Mouse (Mus musculus): ENCODE data around the gene Map7d1. TPM values are rescaled to one million over a fixed set of nuclear protein-coding genes. Genes with fewer than 3 reads are reported as not detected.

Gene Map7d1
- total RNA-seq (2014; fragmentation: Nextera tagmentation) (6.4 and 8.0 TPM in 2 replicates), total RNA-seq (2017) (13.2 and 14.5 TPM in 2 replicates)

GRCm38 (mm10) chr4:126256131-126256791 lies at the start of gene Map7d1:
Gene Map7d1 (minus strand): TSS chr4:126256343.
- peak; percentile 61 for ATAC-seq (replicated peaks; ENCODE audit: low FRiP score, low TSS enrichment, poor library complexity, severe bottlenecking)

- ATAC-seq (replicated peaks; ENCODE audit: low FRiP score, low TSS enrichment, poor library complexity, severe bottlenecking) = no peak
Observed at GRCm38 (mm10) chr4:126305428-126305827, 49.3 kb upstream of the Map7d1 start.

- 0 out of 2 replicates have a peak, but pooled peaks have one; percentile 39 for ATAC-seq (replicated peaks; ENCODE audit: low FRiP score, low TSS enrichment, poor library complexity, severe bottlenecking)
Observed at GRCm38 (mm10) chr4:126303877-126304276, 47.7 kb upstream of the Map7d1 start.

- ATAC-seq (replicated peaks; ENCODE audit: low FRiP score, low TSS enrichment, poor library complexity, severe bottlenecking) = no peak
Observed at GRCm38 (mm10) chr4:126301584-126302309, 45.6 kb upstream of the Map7d1 start.

GRCm38 (mm10) chr4:126300916-126301583 lies 44.9 kb upstream of the Map7d1 start:
- ATAC-seq (replicated peaks; ENCODE audit: low FRiP score, low TSS enrichment, poor library complexity, severe bottlenecking) = no peak

- ATAC-seq (replicated peaks; ENCODE audit: low FRiP score, low TSS enrichment, poor library complexity, severe bottlenecking) = no peak; the same call in 1 of the 2 replicates
Observed at GRCm38 (mm10) chr4:126296617-126297101, 40.5 kb upstream of the Map7d1 start.

GRCm38 (mm10) chr4:126295937-126296336 lies 39.8 kb upstream of the Map7d1 start:
- no peak for ATAC-seq (replicated peaks; ENCODE audit: low FRiP score, low TSS enrichment, poor library complexity, severe bottlenecking)

- no peak for ATAC-seq (replicated peaks; ENCODE audit: low FRiP score, low TSS enrichment, poor library complexity, severe bottlenecking)
Observed at GRCm38 (mm10) chr4:126295152-126295551, 39.0 kb upstream of the Map7d1 start.

GRCm38 (mm10) chr4:126291196-126291595 lies 35.1 kb upstream of the Map7d1 start:
- ATAC-seq (replicated peaks; ENCODE audit: low FRiP score, low TSS enrichment, poor library complexity, severe bottlenecking) = no peak

GRCm38 (mm10) chr4:126290314-126290713 lies 34.2 kb upstream of the Map7d1 start:
- no peak for ATAC-seq (replicated peaks; ENCODE audit: low FRiP score, low TSS enrichment, poor library complexity, severe bottlenecking)

GRCm38 (mm10) chr4:126288085-126288666 lies 32.0 kb upstream of the Map7d1 start:
- ATAC-seq (replicated peaks; ENCODE audit: low FRiP score, low TSS enrichment, poor library complexity, severe bottlenecking) = no peak

GRCm38 (mm10) chr4:126287302-126287995 lies 31.3 kb upstream of the Map7d1 start:
- no peak for ATAC-seq (replicated peaks; ENCODE audit: low FRiP score, low TSS enrichment, poor library complexity, severe bottlenecking)

GRCm38 (mm10) chr4:126286492-126286891 lies 30.3 kb upstream of the Map7d1 start, which contains the start of gene Col8a2:
Gene Col8a2 (plus strand): TSS chr4:126286793.
- no peak for ATAC-seq (replicated peaks; ENCODE audit: low FRiP score, low TSS enrichment, poor library complexity, severe bottlenecking)

- no peak for ATAC-seq (replicated peaks; ENCODE audit: low FRiP score, low TSS enrichment, poor library complexity, severe bottlenecking)
Observed at GRCm38 (mm10) chr4:126283582-126283981, 27.4 kb upstream of the Map7d1 start.

GRCm38 (mm10) chr4:126281706-126282105 lies 25.6 kb upstream of the Map7d1 start:
- ATAC-seq (replicated peaks; ENCODE audit: low FRiP score, low TSS enrichment, poor library complexity, severe bottlenecking) = no peak

- no peak for ATAC-seq (replicated peaks; ENCODE audit: low FRiP score, low TSS enrichment, poor library complexity, severe bottlenecking)
Observed at GRCm38 (mm10) chr4:126278961-126279360, 22.8 kb upstream of the Map7d1 start.

- ATAC-seq (replicated peaks; ENCODE audit: low FRiP score, low TSS enrichment, poor library complexity, severe bottlenecking) = no peak
Observed at GRCm38 (mm10) chr4:126278565-126278915, 22.4 kb upstream of the Map7d1 start.

- peak; percentile 91 for ATAC-seq (replicated peaks; ENCODE audit: low FRiP score, low TSS enrichment, poor library complexity, severe bottlenecking)
Observed at GRCm38 (mm10) chr4:126277906-126278564, 21.9 kb upstream of the Map7d1 start.

- ATAC-seq (replicated peaks; ENCODE audit: low FRiP score, low TSS enrichment, poor library complexity, severe bottlenecking) = no peak
Observed at GRCm38 (mm10) chr4:126275681-126276131, 19.6 kb upstream of the Map7d1 start.

All from megakaryocyte-erythroid progenitor cell, adult 5-6 weeks (primary cell).